Mouse (Mus musculus): ENCODE results near the gene Mtrex. TPM values are rescaled to one million over a fixed set of nuclear protein-coding genes. Genes with fewer than 3 reads are reported as not detected.

The Mtrex gene
- polyA plus RNA-seq, 1 experiment: 29.2 TPM

GRCm38 (mm10) chr13:112838562-112839232 is 88.5 kb downstream of the Mtrex start:
- H3K27ac ChIP-seq (ENCODE audit: control insufficient read depth, insufficient read depth, low read depth, low read length): no peak overlapping the region
- TF ChIP-seq CTCF (IDR thresholded peaks at IDR 0.05; ENCODE audit: control insufficient read depth, insufficient read depth, insufficient replicate concordance, low read depth, low read length) (no peak), POLR2A (IDR thresholded peaks at IDR 0.05; ENCODE audit: control insufficient read depth, low read depth, low read length) (no peak)
- H3K4me1 ChIP-seq (ENCODE audit: control insufficient read depth, insufficient read depth, low read length): no peaks in the 10 kb centered on the region
- no peak overlapping the region for H3K4me3 ChIP-seq (ENCODE audit: control insufficient read depth, low read depth, low read length)
- H3K27me3 ChIP-seq (ENCODE audit: control insufficient read depth, insufficient read depth, low read length): no peaks in the 10 kb centered on the region
- no peaks in the 10 kb centered on the region for H3K36me3 ChIP-seq (ENCODE audit: control insufficient read depth, insufficient read depth, low read length)

GRCm38 (mm10) chr13:112837621-112838155 is 89.5 kb downstream of the Mtrex start:
- Histone ChIP-seq H3K27me3 (ENCODE audit: control insufficient read depth, insufficient read depth, low read length) (no peaks in the 10 kb centered on the region), H3K36me3 (ENCODE audit: control insufficient read depth, insufficient read depth, low read length) (no peaks in the 10 kb centered on the region), H3K27ac (ENCODE audit: control insufficient read depth, insufficient read depth, low read depth, low read length) (no peak overlapping the region), H3K4me1 (ENCODE audit: control insufficient read depth, insufficient read depth, low read length) (no peaks in the 10 kb centered on the region), H3K4me3 (ENCODE audit: control insufficient read depth, low read depth, low read length) (no peak overlapping the region)
- TF ChIP-seq CTCF (IDR thresholded peaks at IDR 0.05; ENCODE audit: control insufficient read depth, insufficient read depth, insufficient replicate concordance, low read depth, low read length) (no peak), POLR2A (IDR thresholded peaks at IDR 0.05; ENCODE audit: control insufficient read depth, low read depth, low read length) (no peak)

- no peaks in the 10 kb centered on the region for H3K27me3 ChIP-seq (ENCODE audit: control insufficient read depth, insufficient read depth, low read length)
- H3K4me1 ChIP-seq (ENCODE audit: control insufficient read depth, insufficient read depth, low read length): no peaks in the 10 kb centered on the region
- TF ChIP-seq CTCF (IDR thresholded peaks at IDR 0.05; ENCODE audit: control insufficient read depth, insufficient read depth, insufficient replicate concordance, low read depth, low read length) (no peak), POLR2A (IDR thresholded peaks at IDR 0.05; ENCODE audit: control insufficient read depth, low read depth, low read length) (no peak)
- no peak overlapping the region for H3K4me3 ChIP-seq (ENCODE audit: control insufficient read depth, low read depth, low read length)
- H3K27ac ChIP-seq (ENCODE audit: control insufficient read depth, insufficient read depth, low read depth, low read length): no peak overlapping the region
- H3K36me3 ChIP-seq (ENCODE audit: control insufficient read depth, insufficient read depth, low read length): no peaks in the 10 kb centered on the region
These were observed 90.2 kb downstream of the Mtrex start for GRCm38 (mm10) chr13:112836951-112837350.

GRCm38 (mm10) chr13:112835113-112835512 is 92.1 kb downstream of the Mtrex start:
- no peaks in the 10 kb centered on the region for H3K27me3 ChIP-seq (ENCODE audit: control insufficient read depth, insufficient read depth, low read length)
- no peak overlapping the region for H3K4me3 ChIP-seq (ENCODE audit: control insufficient read depth, low read depth, low read length)
- H3K4me1 ChIP-seq (ENCODE audit: control insufficient read depth, insufficient read depth, low read length): no peaks in the 10 kb centered on the region
- TF ChIP-seq CTCF (IDR thresholded peaks at IDR 0.05; ENCODE audit: control insufficient read depth, insufficient read depth, insufficient replicate concordance, low read depth, low read length) (no peak), POLR2A (IDR thresholded peaks at IDR 0.05; ENCODE audit: control insufficient read depth, low read depth, low read length) (no peak)
- no peaks in the 10 kb centered on the region for H3K36me3 ChIP-seq (ENCODE audit: control insufficient read depth, insufficient read depth, low read length)
- H3K27ac ChIP-seq (ENCODE audit: control insufficient read depth, insufficient read depth, low read depth, low read length): no peak overlapping the region

- TF ChIP-seq POLR2A (IDR thresholded peaks at IDR 0.05; ENCODE audit: control insufficient read depth, low read depth, low read length) (no peak), CTCF (IDR thresholded peaks at IDR 0.05; ENCODE audit: control insufficient read depth, insufficient read depth, insufficient replicate concordance, low read depth, low read length) (no peak)
- Histone ChIP-seq H3K27ac (ENCODE audit: control insufficient read depth, insufficient read depth, low read depth, low read length) (no peak overlapping the region), H3K4me3 (ENCODE audit: control insufficient read depth, low read depth, low read length) (no peak overlapping the region), H3K36me3 (ENCODE audit: control insufficient read depth, insufficient read depth, low read length) (no peaks in the 10 kb centered on the region), H3K4me1 (ENCODE audit: control insufficient read depth, insufficient read depth, low read length) (no peaks in the 10 kb centered on the region), H3K27me3 (ENCODE audit: control insufficient read depth, insufficient read depth, low read length) (no peaks in the 10 kb centered on the region)
These were observed 93.3 kb downstream of the Mtrex start for GRCm38 (mm10) chr13:112833895-112834263.

GRCm38 (mm10) chr13:112833253-112833894 is 93.8 kb downstream of the Mtrex start:
- H3K4me1 ChIP-seq (ENCODE audit: control insufficient read depth, insufficient read depth, low read length): no peaks in the 10 kb centered on the region
- H3K27ac ChIP-seq (ENCODE audit: control insufficient read depth, insufficient read depth, low read depth, low read length): no peak overlapping the region
- H3K36me3 ChIP-seq (ENCODE audit: control insufficient read depth, insufficient read depth, low read length): no peaks in the 10 kb centered on the region
- TF ChIP-seq POLR2A (IDR thresholded peaks at IDR 0.05; ENCODE audit: control insufficient read depth, low read depth, low read length) (no peak), CTCF (IDR thresholded peaks at IDR 0.05; ENCODE audit: control insufficient read depth, insufficient read depth, insufficient replicate concordance, low read depth, low read length) (no peak)
- H3K4me3 ChIP-seq (ENCODE audit: control insufficient read depth, low read depth, low read length): no peak overlapping the region
- H3K27me3 ChIP-seq (ENCODE audit: control insufficient read depth, insufficient read depth, low read length): no peaks in the 10 kb centered on the region

GRCm38 (mm10) chr13:112832589-112832988 is 94.6 kb downstream of the Mtrex start:
- Histone ChIP-seq H3K4me1 (ENCODE audit: control insufficient read depth, insufficient read depth, low read length) (no peaks in the 10 kb centered on the region), H3K36me3 (ENCODE audit: control insufficient read depth, insufficient read depth, low read length) (no peaks in the 10 kb centered on the region), H3K27ac (ENCODE audit: control insufficient read depth, insufficient read depth, low read depth, low read length) (no peak overlapping the region), H3K27me3 (ENCODE audit: control insufficient read depth, insufficient read depth, low read length) (no peaks in the 10 kb centered on the region), H3K4me3 (ENCODE audit: control insufficient read depth, low read depth, low read length) (no peak overlapping the region)
- no peak for TF ChIP-seq CTCF (IDR thresholded peaks at IDR 0.05; ENCODE audit: control insufficient read depth, insufficient read depth, insufficient replicate concordance, low read depth, low read length)
- no peak for TF ChIP-seq POLR2A (IDR thresholded peaks at IDR 0.05; ENCODE audit: control insufficient read depth, low read depth, low read length)
